Mouse (Mus musculus): ENCODE measurements around the gene Exog. TPM values are rescaled to one million over a fixed set of nuclear protein-coding genes. Genes with fewer than 3 reads are reported as not detected.

Gene Exog
- polyA plus RNA-seq, 1 experiment from 2014 or later, result 43.7 TPM

Other genes starting within 250 kb of the Exog start
- 0.12 TPM in 1 of 2 replicates, not detected in the other for gene Slc22a13, start 235.8 kb upstream of the Exog start, polyA plus RNA-seq (2016; fragmentation: Nextera tagmentation; extraction: Ambion mirVana)
- 18.9 and 19.6 TPM in 2 replicates for gene Oxsr1, start 122.5 kb upstream of the Exog start, polyA plus RNA-seq (2016; fragmentation: Nextera tagmentation; extraction: Ambion mirVana)
- gene Acaa1a, start 105.3 kb upstream of the Exog start, polyA plus RNA-seq (2016; fragmentation: Nextera tagmentation; extraction: Ambion mirVana), result 82.4 and 87.1 TPM in 2 replicates
- gene Myd88, start 103.5 kb upstream of the Exog start, polyA plus RNA-seq (2016; fragmentation: Nextera tagmentation; extraction: Ambion mirVana), result 6.3 and 7.6 TPM in 2 replicates
- gene Xylb, start 87.6 kb upstream of the Exog start, polyA plus RNA-seq (2016; fragmentation: Nextera tagmentation; extraction: Ambion mirVana), result 4.7 and 4.9 TPM in 2 replicates
- not detected in 2 replicates for gene Slc22a14, start 79.4 kb upstream of the Exog start, polyA plus RNA-seq (2016; fragmentation: Nextera tagmentation; extraction: Ambion mirVana)
- 86.6 and 97.4 TPM in 2 replicates for gene Acvr2b, start 42.8 kb upstream of the Exog start, polyA plus RNA-seq (2016; fragmentation: Nextera tagmentation; extraction: Ambion mirVana)
- 0.68 and 0.84 TPM in 2 replicates for gene Scn5a, start 134.1 kb downstream of the Exog start, polyA plus RNA-seq (2016; fragmentation: Nextera tagmentation; extraction: Ambion mirVana)